Mouse (Mus musculus): ENCODE measurements at regions not wholly inside any gene's neighbourhood (a gene's known extent, or its start where the extent isn't known, plus 50 kb on each side); places are given as distances from the start of the nearest gene placed in this dataset.

DNA sequence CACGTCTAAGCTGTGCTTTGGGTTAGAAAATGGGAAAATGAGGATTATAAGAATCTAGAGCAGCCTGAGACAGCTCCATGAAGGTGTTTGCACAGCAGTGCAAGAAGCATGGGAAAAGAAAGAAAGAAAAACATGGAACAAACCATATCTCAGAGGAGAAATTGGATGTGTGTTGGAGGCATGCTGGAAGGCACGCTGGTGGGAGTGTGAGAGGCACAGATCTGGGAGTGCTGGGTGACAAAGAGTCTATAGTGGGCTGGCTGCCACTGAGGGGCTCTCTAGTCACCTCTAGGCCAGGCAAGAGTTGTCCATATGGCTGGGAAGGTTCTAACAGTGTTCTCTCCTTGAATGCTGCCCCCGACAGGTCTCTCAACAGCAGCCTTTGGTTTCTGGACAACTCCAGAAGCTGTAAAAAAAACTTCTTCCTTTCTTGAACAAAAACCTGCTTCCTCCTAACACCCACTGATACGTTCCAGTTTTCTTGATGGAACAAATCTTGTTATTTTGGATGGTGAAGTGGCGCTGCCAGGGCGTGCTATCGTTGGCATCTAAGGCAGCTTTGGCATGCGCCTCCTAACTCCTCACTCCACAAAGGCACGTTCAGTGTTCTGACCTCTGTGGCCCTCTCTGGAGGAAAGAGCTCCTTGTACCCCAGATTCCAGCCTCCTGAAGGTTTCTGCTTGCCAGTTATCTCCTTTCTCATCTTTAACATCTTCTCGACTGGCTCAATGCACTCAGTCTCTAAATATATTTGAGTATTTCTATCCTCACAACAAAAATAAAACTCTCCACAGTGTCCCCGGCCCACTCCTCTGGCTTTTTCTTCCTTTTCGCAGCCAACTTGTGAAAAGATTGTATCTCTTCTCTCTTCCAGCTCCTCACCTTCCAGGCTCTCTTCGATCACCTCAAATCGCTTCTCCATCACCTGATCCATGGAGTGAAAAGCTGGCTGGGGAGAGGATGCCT lies 130.4 kb downstream of the Adra2a start:
- TF ChIP-seq FLI1 (IDR thresholded peaks at IDR 0.05; ENCODE audit: low read length) (no peak), GATA1 (IDR thresholded peaks at IDR 0.05; ENCODE audit: borderline replicate concordance, low read length) (no peak)

Measured in megakaryocyte, embryonic 14.5 days (primary cell).